Mouse (Mus musculus): Measurements from ENCODE around the gene Crhr1. TPM values are rescaled to one million over a fixed set of nuclear protein-coding genes. Genes with fewer than 3 reads are reported as not detected.

The Crhr1 gene
- polyA plus RNA-seq, 1 experiment from 2014 or later: not detected

GRCm38 (mm10) chr11:104161153-104161552 lies 28.5 kb downstream of the Crhr1 start:
- Histone ChIP-seq H3K27ac (replicated peaks) (no peak overlapping the region), H3K36me3 (no peaks in the 10 kb centered on the region), H3K9me3 (no peaks in the 10 kb centered on the region), H3K4me1 (peaks cover 12% of the 10 kb centered on the region), H3K4me2 (no peak overlapping the region), H3K4me3 (no peak overlapping the region), H3K9ac (no peak overlapping the region), H3K27me3 (replicated peaks) (peaks cover 60% of the 10 kb centered on the region)
- ATAC-seq (ENCODE audit: extremely low read depth, insufficient number of reproducible peaks, low FRiP score, low TSS enrichment): no peak
- WGBS: 63% methylated on average over 5 of the region's 5 CpGs

- no peak overlapping the region for H3K4me3 ChIP-seq
- peaks cover 53% of the 10 kb centered on the region for H3K27me3 ChIP-seq (replicated peaks)
- no peaks in the 10 kb centered on the region for H3K9me3 ChIP-seq
- H3K27ac ChIP-seq (replicated peaks): no peak overlapping the region
- no peaks in the 10 kb centered on the region for H3K36me3 ChIP-seq
- H3K4me2 ChIP-seq: no peak overlapping the region
- WGBS: 81% methylated on average over 10 of the region's 10 CpGs
- no peak for ATAC-seq (ENCODE audit: extremely low read depth, insufficient number of reproducible peaks, low FRiP score, low TSS enrichment)
- no peak overlapping the region for H3K9ac ChIP-seq
- no peaks in the 10 kb centered on the region for H3K4me1 ChIP-seq
Measured at GRCm38 (mm10) chr11:104164257-104164656, 31.6 kb downstream of the Crhr1 start.

- H3K9ac ChIP-seq: no peak overlapping the region
- peaks cover 84% of the 10 kb centered on the region for H3K27me3 ChIP-seq (replicated peaks)
- H3K9me3 ChIP-seq: no peaks in the 10 kb centered on the region
- no peak overlapping the region for H3K4me3 ChIP-seq
- no peaks in the 10 kb centered on the region for H3K36me3 ChIP-seq
- ATAC-seq (ENCODE audit: extremely low read depth, insufficient number of reproducible peaks, low FRiP score, low TSS enrichment): no peak
- H3K27ac ChIP-seq (replicated peaks): no peak overlapping the region
- H3K4me1 ChIP-seq: no peaks in the 10 kb centered on the region
- WGBS: 35% methylated on average over 12 of the region's 12 CpGs
- H3K4me2 ChIP-seq: no peak overlapping the region
Measured at GRCm38 (mm10) chr11:104171281-104171781, 38.7 kb downstream of the Crhr1 start.

GRCm38 (mm10) chr11:104178893-104179292 lies 46.2 kb downstream of the Crhr1 start:
- Histone ChIP-seq H3K27me3 (replicated peaks) (peaks cover 47% of the 10 kb centered on the region), H3K4me1 (no peaks in the 10 kb centered on the region), H3K36me3 (no peaks in the 10 kb centered on the region), H3K27ac (replicated peaks) (no peak overlapping the region), H3K4me2 (no peak overlapping the region), H3K9ac (no peak overlapping the region), H3K4me3 (no peak overlapping the region), H3K9me3 (no peaks in the 10 kb centered on the region)
- no peak for ATAC-seq (ENCODE audit: extremely low read depth, insufficient number of reproducible peaks, low FRiP score, low TSS enrichment)
- 34% methylated on average over 7 of the region's 7 CpGs for WGBS

GRCm38 (mm10) chr11:104179804-104180203 lies 47.1 kb downstream of the Crhr1 start:
- Histone ChIP-seq H3K27ac (replicated peaks) (no peak overlapping the region), H3K36me3 (no peaks in the 10 kb centered on the region), H3K4me1 (no peaks in the 10 kb centered on the region), H3K27me3 (replicated peaks) (peaks cover 38% of the 10 kb centered on the region), H3K4me3 (no peak overlapping the region), H3K9ac (no peak overlapping the region), H3K9me3 (no peaks in the 10 kb centered on the region), H3K4me2 (no peak overlapping the region)
- WGBS: 62% methylated on average over 5 of the region's 5 CpGs
- ATAC-seq (ENCODE audit: extremely low read depth, insufficient number of reproducible peaks, low FRiP score, low TSS enrichment): no peak

- no peak for ATAC-seq (ENCODE audit: extremely low read depth, insufficient number of reproducible peaks, low FRiP score, low TSS enrichment)
- Histone ChIP-seq H3K9ac (no peak overlapping the region), H3K4me1 (no peaks in the 10 kb centered on the region), H3K27me3 (replicated peaks) (peaks cover 18% of the 10 kb centered on the region), H3K4me2 (no peak overlapping the region), H3K9me3 (no peaks in the 10 kb centered on the region), H3K27ac (replicated peaks) (no peak overlapping the region), H3K36me3 (no peaks in the 10 kb centered on the region), H3K4me3 (no peak overlapping the region)
- 59% methylated on average over 3 of the region's 3 CpGs for WGBS
Measured at GRCm38 (mm10) chr11:104182141-104182540, 49.5 kb downstream of the Crhr1 start.

- Histone ChIP-seq H3K4me3 (no peak within 1 kb of the TSS), H3K27ac (replicated peaks) (no peak within 1 kb of the TSS), H3K4me1 (no peaks in the 10 kb centered on the region), H3K9me3 (no peaks in the 10 kb centered on the region), H3K9ac (no peak within 1 kb of the TSS), H3K36me3 (no peaks in the 10 kb centered on the region), H3K27me3 (replicated peaks) (no peaks in the 10 kb centered on the region), H3K4me2 (no peak within 1 kb of the TSS)
- 73% methylated on average over 13 of the region's 13 CpGs for WGBS
- ATAC-seq (ENCODE audit: extremely low read depth, insufficient number of reproducible peaks, low FRiP score, low TSS enrichment): no peak
Measured at GRCm38 (mm10) chr11:104186135-104186836, 53.6 kb downstream of the Crhr1 start, which contains the start of gene Sppl2c. Sppl2c (plus strand) TSS chr11:104186327.

GRCm38 (mm10) chr11:104186837-104187150 lies 54.1 kb downstream of the Crhr1 start:
- ATAC-seq (ENCODE audit: extremely low read depth, insufficient number of reproducible peaks, low FRiP score, low TSS enrichment): no peak
- no peak overlapping the region for H3K27ac ChIP-seq (replicated peaks)
- 78% methylated on average over 9 of the region's 9 CpGs for WGBS
- H3K4me1 ChIP-seq: no peaks in the 10 kb centered on the region
- no peaks in the 10 kb centered on the region for H3K27me3 ChIP-seq (replicated peaks)
- no peaks in the 10 kb centered on the region for H3K36me3 ChIP-seq
- H3K4me3 ChIP-seq: no peak overlapping the region
- no peak overlapping the region for H3K9ac ChIP-seq
- no peak overlapping the region for H3K4me2 ChIP-seq
- no peaks in the 10 kb centered on the region for H3K9me3 ChIP-seq

- no peaks in the 10 kb centered on the region for H3K36me3 ChIP-seq
- no peaks in the 10 kb centered on the region for H3K4me1 ChIP-seq
- H3K9me3 ChIP-seq: no peaks in the 10 kb centered on the region
- H3K27me3 ChIP-seq (replicated peaks): no peaks in the 10 kb centered on the region
- H3K4me3 ChIP-seq: no peak overlapping the region
- H3K4me2 ChIP-seq: no peak overlapping the region
- H3K27ac ChIP-seq (replicated peaks): no peak overlapping the region
- 83% methylated on average over 10 of the region's 10 CpGs for WGBS
- no peak for ATAC-seq (ENCODE audit: extremely low read depth, insufficient number of reproducible peaks, low FRiP score, low TSS enrichment)
- no peak overlapping the region for H3K9ac ChIP-seq
Measured at GRCm38 (mm10) chr11:104187766-104188165, 55.1 kb downstream of the Crhr1 start.

- H3K9me3 ChIP-seq: no peaks in the 10 kb centered on the region
- no peak overlapping the region for H3K27ac ChIP-seq (replicated peaks)
- ATAC-seq (ENCODE audit: extremely low read depth, insufficient number of reproducible peaks, low FRiP score, low TSS enrichment): no peak
- no peak overlapping the region for H3K9ac ChIP-seq
- H3K27me3 ChIP-seq (replicated peaks): peaks cover 4% of the 10 kb centered on the region; the same call in 1 of the 2 replicates
- no peak overlapping the region for H3K4me3 ChIP-seq
- no peaks in the 10 kb centered on the region for H3K4me1 ChIP-seq
- 64% methylated on average over 2 of the region's 2 CpGs for WGBS
- H3K36me3 ChIP-seq: no peaks in the 10 kb centered on the region
- H3K4me2 ChIP-seq: no peak overlapping the region
Measured at GRCm38 (mm10) chr11:104190008-104190407, 57.4 kb downstream of the Crhr1 start.

- Histone ChIP-seq H3K4me3 (no peak overlapping the region), H3K36me3 (no peaks in the 10 kb centered on the region), H3K4me2 (no peak overlapping the region), H3K9me3 (no peaks in the 10 kb centered on the region), H3K27ac (replicated peaks) (no peak overlapping the region), H3K9ac (no peak overlapping the region), H3K27me3 (replicated peaks) (peaks cover 44% of the 10 kb centered on the region), H3K4me1 (no peaks in the 10 kb centered on the region)
- 60% methylated on average over 11 of the region's 11 CpGs for WGBS
- ATAC-seq (ENCODE audit: extremely low read depth, insufficient number of reproducible peaks, low FRiP score, low TSS enrichment): no peak
Measured at GRCm38 (mm10) chr11:104195382-104195781, 62.7 kb downstream of the Crhr1 start.

GRCm38 (mm10) chr11:104195791-104196190 lies 63.1 kb downstream of the Crhr1 start:
- H3K9me3 ChIP-seq: no peaks in the 10 kb centered on the region
- ATAC-seq (ENCODE audit: extremely low read depth, insufficient number of reproducible peaks, low FRiP score, low TSS enrichment): no peak
- WGBS: 8% methylated on average over 9 of the region's 9 CpGs
- no peak overlapping the region for H3K4me2 ChIP-seq
- no peak overlapping the region for H3K27ac ChIP-seq (replicated peaks)
- H3K36me3 ChIP-seq: no peaks in the 10 kb centered on the region
- peaks cover 44% of the 10 kb centered on the region for H3K27me3 ChIP-seq (replicated peaks)
- no peak overlapping the region for H3K4me3 ChIP-seq
- H3K9ac ChIP-seq: no peak overlapping the region
- no peaks in the 10 kb centered on the region for H3K4me1 ChIP-seq

Measured in heart, embryonic 13.5 days (tissue).